Comparison of ENCODE assay signal across 15 mouse cellular contexts in the genomic region with DNA sequence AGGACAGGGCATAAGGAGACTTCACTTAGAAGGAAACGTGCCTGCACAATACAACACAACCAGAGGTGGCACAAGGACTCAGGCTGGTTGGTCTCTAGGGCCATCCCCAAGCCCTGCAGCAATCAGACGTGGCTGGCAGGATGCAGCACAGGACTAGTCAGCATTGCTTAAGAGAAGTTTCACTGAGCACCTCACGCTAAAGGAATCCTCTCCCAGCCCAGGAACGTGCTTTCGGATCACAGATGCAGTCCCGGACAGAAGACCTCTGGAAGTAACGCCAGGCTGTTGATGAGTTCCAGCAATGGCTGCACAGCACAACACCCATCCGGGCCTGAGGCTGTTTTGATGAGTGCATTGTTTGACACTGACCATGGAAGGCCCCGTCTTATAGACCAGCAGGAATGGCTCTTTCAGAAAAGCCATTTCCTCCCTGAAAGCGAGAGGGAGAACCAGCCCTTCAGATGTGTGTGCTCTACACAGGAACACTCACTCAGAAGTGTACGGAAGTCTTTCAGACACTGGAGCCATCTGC.
DNase-seq lines count a peak whose midpoint lies in the region; ATAC-seq and TF ChIP-seq lines count a peak whose summit lies in the region.
"Had no signal": no experiment of that assay in that cellular context is flagged by ENCODE, and none has a peak within 500 bp of the region (broad histone marks: within the 10 kb centered on the region; RNA-seq: fewer than 3 reads in every experiment).

No protein-coding gene starts in this region.

- no peak for DNase-seq in heart, embryonic 10.5 days (ENCODE audit: low spot score)
- no peak for DNase-seq in heart, adult 2 months
- DNase-seq in adipocyte (ENCODE audit: low spot score) = peak; percentile 18
- peak; percentile 26 for DNase-seq in embryonic facial prominence, embryonic 14.5 days (ENCODE audit: low spot score)
- no peak for DNase-seq in right cerebral cortex, postnatal 25 days
- DNase-seq in right cerebral cortex, adult 2 months (ENCODE audit: low spot score in 2 of 2) = no peak
- DNase-seq in cerebellum, adult 9-11 months = no peak
- DNase-seq: cerebellum, adult 8-10 months; lung, postnatal 10 days had no signal

- WGBS in heart, embryonic 10.5 days = 76% methylated on average over 11 of the region's 11 CpGs
- 63% methylated on average over 11 of the region's 11 CpGs for WGBS in heart, adult 2 months
- WGBS in embryonic facial prominence, embryonic 14.5 days = 57% methylated on average over 11 of the region's 11 CpGs

- no peak overlapping the region for H3K4me3 ChIP-seq in heart, embryonic 10.5 days
- no peak overlapping the region for H3K4me3 ChIP-seq in heart, adult 2 months
- H3K4me3 ChIP-seq in embryonic facial prominence, embryonic 14.5 days (ENCODE audit: low read depth, low read length) = no peak overlapping the region
- peak overlapping the region; percentile 51 for H3K4me3 ChIP-seq in megakaryocyte, embryonic 14.5 days (replicated peaks)
- H3K4me3 ChIP-seq: hindbrain, embryonic 15.5 days; left cerebral cortex, adult 2 months; midbrain, embryonic 15.5 days had no signal

- ATAC-seq in embryonic facial prominence, embryonic 14.5 days (ENCODE audit: low read depth) = no peak
- ATAC-seq: CD4-positive, CD25-positive, alpha-beta regulatory T cell, adult 4 months; forebrain, embryonic 14.5 days; midbrain, embryonic 15.5 days had no signal

- H3K27ac ChIP-seq in heart, embryonic 10.5 days = peak overlapping the region; percentile 33; the same call in 1 of the 2 replicates
- H3K27ac ChIP-seq in heart, adult 2 months = no peak overlapping the region
- H3K27ac ChIP-seq in embryonic facial prominence, embryonic 14.5 days (replicated peaks; ENCODE audit: low read depth, low read length) = no peak overlapping the region
- H3K27ac ChIP-seq: hindbrain, embryonic 15.5 days; left cerebral cortex, adult 2 months; midbrain, embryonic 15.5 days had no signal

- no peak for TF ChIP-seq EP300 in heart, adult 2 months (IDR thresholded peaks at IDR 0.05; ENCODE audit: insufficient read depth, low read depth, low read length)

- no peak for TF ChIP-seq CTCF in heart, adult 2 months (IDR thresholded peaks at IDR 0.05)

- no peaks in the 10 kb centered on the region for H3K27me3 ChIP-seq in heart, embryonic 10.5 days (ENCODE audit: insufficient read depth, poor library complexity, severe bottlenecking)
- no peaks in the 10 kb centered on the region; the same call in 1 of the 2 replicates for H3K27me3 ChIP-seq in heart, adult 2 months (ENCODE audit: control insufficient read depth, insufficient read depth, low read length)
- no peaks in the 10 kb centered on the region for H3K27me3 ChIP-seq in embryonic facial prominence, embryonic 14.5 days (replicated peaks; ENCODE audit: control insufficient read depth, insufficient read depth, low read length)
- H3K27me3 ChIP-seq in megakaryocyte, embryonic 14.5 days (replicated peaks) = peaks cover 1% of the 10 kb centered on the region
- H3K27me3 ChIP-seq: hindbrain, embryonic 15.5 days; midbrain, embryonic 15.5 days had no signal

- intact Hi-C loops in heart, adult 2 months (cut with DNase I) = no loop called here

- H3K4me1 ChIP-seq in heart, embryonic 10.5 days = peaks cover 18% of the 10 kb centered on the region
- H3K4me1 ChIP-seq in heart, adult 2 months (ENCODE audit: control insufficient read depth, insufficient read depth, low read length) = peaks cover 10% of the 10 kb centered on the region
- H3K4me1 ChIP-seq in embryonic facial prominence, embryonic 14.5 days (ENCODE audit: control insufficient read depth, insufficient read depth, low read length) = peaks cover 26% of the 10 kb centered on the region
- peaks cover 70% of the 10 kb centered on the region for H3K4me1 ChIP-seq in megakaryocyte, embryonic 14.5 days

- no peak for TF ChIP-seq POLR2A in heart, adult 2 months (IDR thresholded peaks at IDR 0.05; ENCODE audit: insufficient read depth, low read depth, low read length)

- no peak overlapping the region for H3K9ac ChIP-seq in heart, adult 2 months (ENCODE audit: low read depth, low read length)
- H3K9ac ChIP-seq in embryonic facial prominence, embryonic 14.5 days (ENCODE audit: low read depth, low read length) = no peak overlapping the region
- H3K9ac ChIP-seq: hindbrain, embryonic 15.5 days; midbrain, embryonic 15.5 days had no signal

- no peaks in the 10 kb centered on the region for H3K79me2 ChIP-seq in heart, adult 2 months (replicated peaks; ENCODE audit: control insufficient read depth, insufficient read depth, low read length)

- H3K9me3 ChIP-seq in heart, embryonic 10.5 days = no peaks in the 10 kb centered on the region
- no peaks in the 10 kb centered on the region for H3K9me3 ChIP-seq in embryonic facial prominence, embryonic 14.5 days (ENCODE audit: control insufficient read depth, low read length)
- H3K9me3 ChIP-seq in megakaryocyte, embryonic 14.5 days = no peaks in the 10 kb centered on the region
- H3K9me3 ChIP-seq: hindbrain, embryonic 15.5 days; midbrain, embryonic 15.5 days had no signal

- H3K36me3 ChIP-seq in heart, embryonic 10.5 days = no peaks in the 10 kb centered on the region
- no peaks in the 10 kb centered on the region for H3K36me3 ChIP-seq in heart, adult 2 months (ENCODE audit: control insufficient read depth, insufficient read depth, low read length)
- H3K36me3 ChIP-seq in embryonic facial prominence, embryonic 14.5 days (ENCODE audit: control insufficient read depth, insufficient read depth, low read length) = no peaks in the 10 kb centered on the region
- no peaks in the 10 kb centered on the region for H3K36me3 ChIP-seq in megakaryocyte, embryonic 14.5 days (replicated peaks; ENCODE audit: low read length)
- H3K36me3 ChIP-seq: hindbrain, embryonic 15.5 days; midbrain, embryonic 15.5 days had no signal

- no peak overlapping the region for H3K4me2 ChIP-seq in embryonic facial prominence, embryonic 14.5 days (ENCODE audit: low read depth, low read length)
- H3K4me2 ChIP-seq: hindbrain, embryonic 15.5 days; midbrain, embryonic 15.5 days had no signal

Comparison
In these comparisons a context has a peak if more than half of its experiments do, and no peak if none do; other contexts are left out.
1. DNase-seq: peak in adipocyte (single experiment) and embryonic facial prominence, embryonic 14.5 days (single experiment); none in heart, embryonic 10.5 days (single experiment), heart, adult 2 months (0 of 2), right cerebral cortex, postnatal 25 days (single experiment), right cerebral cortex, adult 2 months (0 of 2) and cerebellum, adult 9-11 months (single experiment).